Mouse (Mus musculus) small intestine, adult 2 months (tissue): Measurements from ENCODE around the gene C2cd4c.

Source experiments
- CTCF ChIP-seq: fragments of 200-500 bp; IDR thresholded peaks from 2 replicates; pipeline ENCODE4 v1.5.1; 2012; ENCODE audit warnings: low read depth, mild to moderate bottlenecking, control low read depth, inconsistent platforms, low read length, moderate library complexity, mixed read lengths; ENCODE audit not compliant: insufficient replicate concordance, insufficient read length; ENCODE audit errors: extremely low read depth
- POLR2A ChIP-seq: fragments of 200-500 bp; IDR thresholded peaks from 2 replicates; pipeline ENCODE4 v1.6.1; 2012; ENCODE audit warnings: low read depth, mild to moderate bottlenecking, control low read depth, inconsistent platforms, low read length, moderate library complexity

- no peak for TF ChIP-seq POLR2A
- no peak for TF ChIP-seq CTCF
Observed at GRCm38 (mm10) chr10:79606537-79606936, 7.3 kb downstream of the C2cd4c start.
